Mouse (Mus musculus): ENCODE data around the gene Gm16181.
"Not testable (repeated sequence)": the region's sequence is repeated elsewhere in the genome, so short reads cannot be mapped to it uniquely, and the experiment has no call there.

Gene Gm16181

GRCm38 (mm10) chr17:35232659-35233058 is 12.0 kb downstream of the Gm16181 start:
- peak; percentile 84 for DNase-seq (ENCODE audit: low read depth)

GRCm38 (mm10) chr17:35233114-35233980 is 12.7 kb downstream of the Gm16181 start, which contains the start of gene Atp6v1g2:
TSS of gene Atp6v1g2 (plus strand) at chr17:35233660.
- peak; percentile 72 for DNase-seq (ENCODE audit: low read depth)

- not testable (repeated sequence) for DNase-seq (ENCODE audit: low read depth)
Measured at GRCm38 (mm10) chr17:35234090-35234489, 13.5 kb downstream of the Gm16181 start.

GRCm38 (mm10) chr17:35234903-35235302 is 14.3 kb downstream of the Gm16181 start:
- peak; percentile 71 for DNase-seq (ENCODE audit: low read depth)

GRCm38 (mm10) chr17:35235614-35236389 is 15.2 kb downstream of the Gm16181 start, which contains the start of gene Nfkbil1:
TSS of gene Nfkbil1 (minus strand) at chr17:35235792.
- peak; percentile 96 for DNase-seq (ENCODE audit: low read depth)

- peak; percentile 97 for DNase-seq (ENCODE audit: low read depth)
Measured at GRCm38 (mm10) chr17:35236390-35236746, 15.7 kb downstream of the Gm16181 start.

- DNase-seq (ENCODE audit: low read depth), result no peak
Measured at GRCm38 (mm10) chr17:35236996-35237395, 16.4 kb downstream of the Gm16181 start.

GRCm38 (mm10) chr17:35237504-35237903 is 16.9 kb downstream of the Gm16181 start:
- DNase-seq (ENCODE audit: low read depth), result no peak

GRCm38 (mm10) chr17:35239700-35240099 is 19.1 kb downstream of the Gm16181 start:
- no peak for DNase-seq (ENCODE audit: low read depth)

GRCm38 (mm10) chr17:35240384-35241304 is 20.0 kb downstream of the Gm16181 start:
- DNase-seq (ENCODE audit: low read depth), result no peak

GRCm38 (mm10) chr17:35241305-35242014 is 20.8 kb downstream of the Gm16181 start, which contains the start of gene Ddx39b:
TSS of gene Ddx39b (plus strand) at chr17:35241746.
- DNase-seq (ENCODE audit: low read depth), result peak; percentile 98

GRCm38 (mm10) chr17:35242015-35242941 is 21.6 kb downstream of the Gm16181 start:
- DNase-seq (ENCODE audit: low read depth), result peak; percentile 90

GRCm38 (mm10) chr17:35243086-35243485 is 22.5 kb downstream of the Gm16181 start:
- DNase-seq (ENCODE audit: low read depth), result peak; percentile 74

- DNase-seq (ENCODE audit: low read depth), result no peak
Measured at GRCm38 (mm10) chr17:35244999-35245398, 24.4 kb downstream of the Gm16181 start.

- peak; percentile 81 for DNase-seq (ENCODE audit: low read depth)
Measured at GRCm38 (mm10) chr17:35245731-35246623, 25.3 kb downstream of the Gm16181 start.

- no peak for DNase-seq (ENCODE audit: low read depth)
Measured at GRCm38 (mm10) chr17:35247144-35247543, 26.5 kb downstream of the Gm16181 start.

- DNase-seq (ENCODE audit: low read depth), result no peak
Measured at GRCm38 (mm10) chr17:35248986-35249385, 28.4 kb downstream of the Gm16181 start.

- DNase-seq (ENCODE audit: low read depth), result no peak
Measured at GRCm38 (mm10) chr17:35249451-35250197, 29.0 kb downstream of the Gm16181 start.

Data from induced T-regulatory cell, adult 2 months (primary cell).